Mouse (Mus musculus) granulocyte monocyte progenitor cell, adult 5-6 weeks (primary cell): ENCODE data around the gene Pck2. TPM values are rescaled to one million over a fixed set of nuclear protein-coding genes. Genes with fewer than 3 reads are reported as not detected.

Experiments
- ATAC-seq: replicated peaks from 2 replicates; pipeline ENCODE4 v1.8.0; 2016; ENCODE audit warnings: mild to moderate bottlenecking, moderate TSS enrichment, inconsistent platforms; ENCODE audit not compliant: poor library complexity, severe bottlenecking
- total RNA-seq, 2 experiments: library from RNA; stranded (forward) in 1 of 2; stranded (reverse) in 1 of 2; fragments of 200-712, 200-1000 nt in 1 of 2; fragments of >200 nt in 1 of 2; fragmentation: Nextera tagmentation in 1 of 2; gene quantifications; 2 replicates each; pipeline ENCODE4 v1.2.3; 2014 to 2017

Gene Pck2
- total RNA-seq (2014; fragmentation: Nextera tagmentation) (29.0 and 38.0 TPM in 2 replicates), total RNA-seq (2017) (37.2 TPM in 2 replicates)

GRCm38 (mm10) chr14:55540067-55540786, at the start of gene Pck2:
Gene Pck2, plus strand, starts transcription at chr14:55540266.
- ATAC-seq, result peak; percentile 98

GRCm38 (mm10) chr14:55490361-55491201, 49.5 kb upstream of the Pck2 start, which contains the start of gene Carmil3:
Gene Carmil3, plus strand, starts transcription at chr14:55490651.
- ATAC-seq, result peak; percentile 51

GRCm38 (mm10) chr14:55491291-55491833, 48.7 kb upstream of the Pck2 start:
- peak; percentile 82 for ATAC-seq

- no peak for ATAC-seq
Measured at GRCm38 (mm10) chr14:55492103-55492502, 48.0 kb upstream of the Pck2 start.

GRCm38 (mm10) chr14:55495509-55496240, 44.4 kb upstream of the Pck2 start:
- no peak for ATAC-seq

- ATAC-seq, result no peak
Measured at GRCm38 (mm10) chr14:55496761-55497448, 43.2 kb upstream of the Pck2 start.

- ATAC-seq, result peak; percentile 94
Measured at GRCm38 (mm10) chr14:55497449-55497821, 42.6 kb upstream of the Pck2 start.

- ATAC-seq, result no peak
Measured at GRCm38 (mm10) chr14:55505612-55506011, 34.5 kb upstream of the Pck2 start.

- ATAC-seq, result no peak
Measured at GRCm38 (mm10) chr14:55507801-55508200, 32.3 kb upstream of the Pck2 start.

- ATAC-seq, result no peak; the same call in 1 of the 2 replicates
Measured at GRCm38 (mm10) chr14:55509540-55509939, 30.5 kb upstream of the Pck2 start.

- no peak for ATAC-seq
Measured at GRCm38 (mm10) chr14:55510125-55510731, 29.8 kb upstream of the Pck2 start, which contains the start of gene Cpne6. Gene Cpne6, plus strand, starts transcription at chr14:55510445.

- ATAC-seq, result no peak
Measured at GRCm38 (mm10) chr14:55511037-55511436, 29.0 kb upstream of the Pck2 start.

- ATAC-seq, result no peak
Measured at GRCm38 (mm10) chr14:55513927-55514326, 26.1 kb upstream of the Pck2 start.

- ATAC-seq, result no peak
Measured at GRCm38 (mm10) chr14:55515846-55516245, 24.2 kb upstream of the Pck2 start.

- no peak for ATAC-seq
Measured at GRCm38 (mm10) chr14:55518897-55519296, 21.2 kb upstream of the Pck2 start.

GRCm38 (mm10) chr14:55519604-55520003, 20.5 kb upstream of the Pck2 start:
- no peak for ATAC-seq

- ATAC-seq, result peak; percentile 43
Measured at GRCm38 (mm10) chr14:55520451-55521361, 19.4 kb upstream of the Pck2 start.

- ATAC-seq, result no peak
Measured at GRCm38 (mm10) chr14:55524062-55524461, 16.0 kb upstream of the Pck2 start.
